Mouse (Mus musculus): ENCODE measurements around the gene Twnk.
A peak's percentile ranks its signal among the peaks of the same experiment; 100 is the strongest.

Gene Twnk

GRCm38 (mm10) chr19:45053451-45053850 is 48.0 kb downstream of the Twnk start:
- DNase-seq, result no peak

GRCm38 (mm10) chr19:45054892-45055690 is 49.6 kb downstream of the Twnk start:
- no peak for DNase-seq

GRCm38 (mm10) chr19:45056364-45056763 is 50.9 kb downstream of the Twnk start:
- DNase-seq, result peak; percentile 43 to 53

- no peak for DNase-seq
Measured at GRCm38 (mm10) chr19:45056908-45057698, 51.6 kb downstream of the Twnk start.

- DNase-seq, result no peak
Measured at GRCm38 (mm10) chr19:45057724-45058112, 52.3 kb downstream of the Twnk start.

GRCm38 (mm10) chr19:45058113-45058839 is 52.8 kb downstream of the Twnk start:
- peak; percentile 96 to 97 for DNase-seq

- DNase-seq, result no peak
Measured at GRCm38 (mm10) chr19:45058841-45059240, 53.4 kb downstream of the Twnk start.

Measured in kidney, postnatal 36 days (tissue).